Mouse (Mus musculus): ENCODE results near the gene Krtap3-1. TPM values are rescaled to one million over a fixed set of nuclear protein-coding genes. Genes with fewer than 3 reads are reported as not detected.
"Not testable (repeated sequence)": the region's sequence is repeated elsewhere in the genome, so short reads cannot be mapped to it uniquely, and the experiment has no call there.

The Krtap3-1 gene
- not detected in 2 replicates for polyA plus RNA-seq (2016; fragmentation: Nextera tagmentation; extraction: Ambion mirVana)

GRCm38 (mm10) chr11:99566530-99566929 is at the start of gene Krtap3-1:
TSS of gene Krtap3-1 (minus strand) at chr11:99566630.
- 91% methylated on average over 7 of the region's 7 CpGs for whole genome bisulfite sequencing
- no peak for DNase-seq (ENCODE audit: low spot score)
- no peaks in the 10 kb centered on the region for H3K36me3 ChIP-seq

GRCm38 (mm10) chr11:99614796-99615363 is 48.5 kb upstream of the Krtap3-1 start, which contains the start of gene Krtap2-4:
TSS of gene Krtap2-4 (minus strand) at chr11:99614846.
- Histone ChIP-seq H3K36me3 (no peaks in the 10 kb centered on the region), H3K4me3 (no peak within 1 kb of the TSS), H3K4me1 (replicated peaks) (no peaks in the 10 kb centered on the region), H3K27me3 (ENCODE audit: insufficient read depth, poor library complexity, severe bottlenecking) (no peaks in the 10 kb centered on the region), H3K27ac (no peak within 1 kb of the TSS), H3K9me3 (no peaks in the 10 kb centered on the region)
- no peak for DNase-seq (ENCODE audit: low spot score)
- WGBS = 82% methylated on average over 3 of the region's 3 CpGs

More at GRCm38 (mm10) chr11:99566530-99566929, at the start of gene Krtap3-1:
- Histone ChIP-seq H3K27ac (no peak within 1 kb of the TSS), H3K27me3 (ENCODE audit: insufficient read depth, poor library complexity, severe bottlenecking) (no peaks in the 10 kb centered on the region), H3K4me3 (no peak within 1 kb of the TSS), H3K9me3 (no peaks in the 10 kb centered on the region), H3K4me1 (replicated peaks) (no peaks in the 10 kb centered on the region)

- not testable (repeated sequence) for H3K36me3 ChIP-seq; DNase-seq (ENCODE audit: low spot score)
- 66% methylated on average over 2 of the region's 2 CpGs for WGBS
Observed at GRCm38 (mm10) chr11:99610089-99610488, 43.7 kb upstream of the Krtap3-1 start, which contains the start of gene Gm11937. TSS of gene Gm11937 (minus strand) at chr11:99610189.

DNA sequence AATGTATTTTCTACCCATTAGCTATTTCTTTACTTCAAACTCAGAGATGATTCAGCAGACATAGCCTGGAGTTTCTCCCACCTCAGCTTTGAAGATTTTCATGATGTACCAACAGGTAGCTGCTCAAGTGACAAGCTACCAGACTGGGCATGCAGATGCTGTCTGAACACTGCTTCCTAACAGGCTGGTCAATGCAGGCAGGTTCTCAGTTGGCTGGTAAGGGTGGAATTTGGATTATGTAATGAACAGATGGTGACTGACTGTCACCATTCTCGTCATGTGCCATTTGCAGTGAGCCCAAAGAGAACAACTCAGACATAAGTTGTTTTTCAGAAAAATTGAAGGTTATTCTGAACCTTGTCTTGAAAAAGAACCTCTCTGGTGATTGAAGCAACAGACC is 42.7 kb upstream of the Krtap3-1 start:
- H3K27me3 ChIP-seq (ENCODE audit: insufficient read depth, poor library complexity, severe bottlenecking) = no peaks in the 10 kb centered on the region
- no peak overlapping the region for H3K27ac ChIP-seq
- H3K36me3 ChIP-seq = no peaks in the 10 kb centered on the region
- no peak overlapping the region for H3K4me3 ChIP-seq
- no peak for DNase-seq (ENCODE audit: low spot score)
- WGBS = 82% methylated on average over 1 of the region's 1 CpGs
- no peaks in the 10 kb centered on the region for H3K4me1 ChIP-seq (replicated peaks)
- H3K9me3 ChIP-seq = no peaks in the 10 kb centered on the region

More at GRCm38 (mm10) chr11:99610089-99610488, 43.7 kb upstream of the Krtap3-1 start, which contains the start of gene Gm11937:
- H3K4me1 ChIP-seq (replicated peaks); H3K27me3 ChIP-seq (ENCODE audit: insufficient read depth, poor library complexity, severe bottlenecking); H3K4me3 ChIP-seq; H3K9me3 ChIP-seq; H3K27ac ChIP-seq: not testable (repeated sequence)

GRCm38 (mm10) chr11:99603208-99603607 is 36.8 kb upstream of the Krtap3-1 start, which contains the start of gene Gm11938:
TSS of gene Gm11938 (minus strand) at chr11:99603308.
- not testable (repeated sequence) for H3K9me3 ChIP-seq; H3K27ac ChIP-seq; H3K4me3 ChIP-seq; DNase-seq (ENCODE audit: low spot score); H3K36me3 ChIP-seq; H3K27me3 ChIP-seq (ENCODE audit: insufficient read depth, poor library complexity, severe bottlenecking); H3K4me1 ChIP-seq (replicated peaks)
- 78% methylated on average over 1 of the region's 1 CpGs for WGBS

- not testable (repeated sequence) for H3K4me1 ChIP-seq (replicated peaks); DNase-seq (ENCODE audit: low spot score); H3K9me3 ChIP-seq; H3K36me3 ChIP-seq; H3K27ac ChIP-seq; H3K4me3 ChIP-seq; H3K27me3 ChIP-seq (ENCODE audit: insufficient read depth, poor library complexity, severe bottlenecking)
- 81% methylated on average over 6 of the region's 6 CpGs for WGBS
Observed at GRCm38 (mm10) chr11:99597742-99598141, 31.3 kb upstream of the Krtap3-1 start, which contains the start of gene Krtap9-3. TSS of gene Krtap9-3 (minus strand) at chr11:99598105.

DNA sequence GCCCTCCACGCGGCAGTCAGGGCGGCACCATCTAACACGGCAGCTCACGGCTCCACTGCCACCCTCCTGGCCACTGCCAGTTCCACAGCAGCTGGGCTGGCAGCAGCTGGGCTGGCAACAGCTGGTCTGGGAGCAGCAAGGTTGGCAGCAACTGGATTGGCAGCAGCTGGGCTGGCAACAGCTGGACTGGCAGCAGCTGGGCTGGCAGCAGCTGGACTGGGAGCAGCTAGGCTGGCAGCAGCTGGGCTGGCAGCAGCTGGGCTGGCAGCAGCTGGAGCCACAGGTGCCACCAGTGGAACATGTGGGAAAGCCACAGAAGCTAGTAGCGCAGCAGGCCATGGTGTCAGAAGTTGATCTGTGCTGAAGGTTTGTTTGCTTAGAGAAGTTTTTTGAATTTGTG is 24.6 kb upstream of the Krtap3-1 start, which contains the start of gene Krtap1-3:
Krtap1-3 (minus strand) TSS at position 359 of the 400 bp plus-strand sequence.
- Histone ChIP-seq H3K9me3 (no peaks in the 10 kb centered on the region), H3K27me3 (ENCODE audit: insufficient read depth, poor library complexity, severe bottlenecking) (no peaks in the 10 kb centered on the region), H3K4me1 (replicated peaks) (no peaks in the 10 kb centered on the region), H3K36me3 (no peaks in the 10 kb centered on the region), H3K4me3 (no peak within 1 kb of the TSS), H3K27ac (no peak within 1 kb of the TSS)
- 86% methylated on average over 6 of the region's 6 CpGs for WGBS
- no peak for DNase-seq (ENCODE audit: low spot score)

GRCm38 (mm10) chr11:99585096-99585495 is 18.7 kb upstream of the Krtap3-1 start:
- no peak overlapping the region for H3K27ac ChIP-seq
- no peaks in the 10 kb centered on the region for H3K9me3 ChIP-seq
- no peak for DNase-seq (ENCODE audit: low spot score)
- no peaks in the 10 kb centered on the region for H3K27me3 ChIP-seq (ENCODE audit: insufficient read depth, poor library complexity, severe bottlenecking)
- H3K4me1 ChIP-seq (replicated peaks) = no peaks in the 10 kb centered on the region
- WGBS = 93% methylated on average over 7 of the region's 7 CpGs
- H3K36me3 ChIP-seq = no peaks in the 10 kb centered on the region
- no peak overlapping the region for H3K4me3 ChIP-seq

DNA sequence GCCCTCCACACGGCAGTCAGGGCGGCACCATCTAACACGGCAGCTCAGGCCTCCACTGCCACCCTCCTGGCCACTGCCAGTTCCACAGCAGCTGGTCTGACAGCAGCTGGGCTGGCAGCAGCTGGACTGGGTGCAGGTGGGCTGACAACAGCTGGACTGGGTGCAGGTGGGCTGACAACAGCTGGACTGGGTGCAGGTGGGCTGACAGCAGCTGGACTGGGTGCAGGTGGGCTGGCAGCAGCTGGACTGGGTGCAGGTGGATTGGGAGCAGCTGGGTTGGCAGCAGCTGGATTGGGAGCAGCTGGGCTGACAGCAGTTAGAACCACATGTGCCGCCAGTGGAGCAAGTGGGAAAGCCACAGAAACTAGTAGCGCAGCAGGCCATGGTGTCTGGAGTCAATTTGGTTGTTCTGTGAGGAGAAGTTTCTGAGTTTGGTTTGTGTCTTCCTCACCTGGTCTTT is 16.8 kb upstream of the Krtap3-1 start, which contains the start of gene Krtap1-4:
Krtap1-4 (minus strand) TSS at position 410 of the 460 bp plus-strand sequence.
- no peak for DNase-seq (ENCODE audit: low spot score)
- 74% methylated on average over 5 of the region's 5 CpGs for WGBS

GRCm38 (mm10) chr11:99581564-99581963 is 15.1 kb upstream of the Krtap3-1 start:
- WGBS = 90% methylated on average over 6 of the region's 6 CpGs
- DNase-seq (ENCODE audit: low spot score) = no peak
- Histone ChIP-seq H3K4me1 (replicated peaks) (no peaks in the 10 kb centered on the region), H3K27ac (no peak overlapping the region), H3K27me3 (ENCODE audit: insufficient read depth, poor library complexity, severe bottlenecking) (no peaks in the 10 kb centered on the region), H3K36me3 (no peaks in the 10 kb centered on the region), H3K4me3 (no peak overlapping the region), H3K9me3 (no peaks in the 10 kb centered on the region)

More for the DNA sequence above, 16.8 kb upstream of the Krtap3-1 start, which contains the start of gene Krtap1-4:
- Histone ChIP-seq H3K36me3 (no peaks in the 10 kb centered on the region), H3K27me3 (ENCODE audit: insufficient read depth, poor library complexity, severe bottlenecking) (no peaks in the 10 kb centered on the region), H3K4me1 (replicated peaks) (no peaks in the 10 kb centered on the region), H3K9me3 (no peaks in the 10 kb centered on the region), H3K27ac (no peak within 1 kb of the TSS), H3K4me3 (no peak within 1 kb of the TSS)

GRCm38 (mm10) chr11:99581051-99581450 is 14.6 kb upstream of the Krtap3-1 start:
- no peaks in the 10 kb centered on the region for H3K27me3 ChIP-seq (ENCODE audit: insufficient read depth, poor library complexity, severe bottlenecking)
- H3K4me1 ChIP-seq (replicated peaks) = no peaks in the 10 kb centered on the region
- no peaks in the 10 kb centered on the region for H3K9me3 ChIP-seq
- DNase-seq (ENCODE audit: low spot score) = no peak
- WGBS = 92% methylated on average over 5 of the region's 5 CpGs
- no peak overlapping the region for H3K27ac ChIP-seq
- no peak overlapping the region for H3K4me3 ChIP-seq
- no peaks in the 10 kb centered on the region for H3K36me3 ChIP-seq

DNA sequence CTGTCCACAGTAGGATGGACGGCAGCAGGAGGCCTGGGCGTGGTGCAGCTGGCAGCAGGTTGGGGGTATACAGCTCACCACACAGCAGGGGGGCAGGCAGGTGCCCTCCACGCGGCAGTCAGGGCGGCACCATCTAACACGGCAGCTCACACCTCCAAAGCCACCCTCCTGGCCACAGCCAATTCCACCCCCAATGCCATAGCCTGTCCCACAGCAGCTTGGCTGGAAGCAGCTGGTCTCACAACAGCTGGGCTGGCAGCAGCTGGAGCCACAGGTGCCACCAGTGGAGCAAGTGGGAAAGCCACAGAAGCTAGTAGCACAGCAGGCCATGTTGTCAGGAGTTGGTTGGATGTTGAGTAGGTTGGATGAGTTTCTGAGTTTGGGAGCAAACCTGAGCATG is 14.2 kb upstream of the Krtap3-1 start, which contains the start of gene Krtap1-5:
Krtap1-5 (minus strand) TSS at position 381 of the 400 bp plus-strand sequence.
- WGBS = 86% methylated on average over 6 of the region's 6 CpGs
- H3K27ac ChIP-seq = no peak within 1 kb of the TSS
- no peak for DNase-seq (ENCODE audit: low spot score)
- H3K4me3 ChIP-seq = no peak within 1 kb of the TSS
- no peaks in the 10 kb centered on the region for H3K4me1 ChIP-seq (replicated peaks)
- no peaks in the 10 kb centered on the region for H3K9me3 ChIP-seq
- no peaks in the 10 kb centered on the region for H3K27me3 ChIP-seq (ENCODE audit: insufficient read depth, poor library complexity, severe bottlenecking)
- H3K36me3 ChIP-seq = no peaks in the 10 kb centered on the region

GRCm38 (mm10) chr11:99574106-99574505 is 7.7 kb upstream of the Krtap3-1 start:
- DNase-seq (ENCODE audit: low spot score) = peak; percentile 83
- H3K4me1 ChIP-seq (replicated peaks) = peaks cover 4% of the 10 kb centered on the region; the same call in 1 of the 2 replicates
- no peaks in the 10 kb centered on the region for H3K27me3 ChIP-seq (ENCODE audit: insufficient read depth, poor library complexity, severe bottlenecking)
- WGBS = 6% methylated on average over 7 of the region's 7 CpGs
- no peaks in the 10 kb centered on the region for H3K9me3 ChIP-seq
- no peaks in the 10 kb centered on the region for H3K36me3 ChIP-seq
- H3K27ac ChIP-seq = peak overlapping the region; percentile 73; the same call in 1 of the 2 replicates
- H3K4me3 ChIP-seq = peak overlapping the region; percentile 26; the same call in 1 of the 2 replicates

Data from hindbrain, embryonic 10.5 days (tissue).